Mouse (Mus musculus) Muller cell, postnatal 12 days (primary cell): ENCODE results near the gene Adra1b.

Experiments
- DNase-seq: peaks from one replicate; pipeline ENCODE4 v3.0.0-alpha.2; 2015; ENCODE audit errors: inconsistent ontology term

Adra1b gene

DNA sequence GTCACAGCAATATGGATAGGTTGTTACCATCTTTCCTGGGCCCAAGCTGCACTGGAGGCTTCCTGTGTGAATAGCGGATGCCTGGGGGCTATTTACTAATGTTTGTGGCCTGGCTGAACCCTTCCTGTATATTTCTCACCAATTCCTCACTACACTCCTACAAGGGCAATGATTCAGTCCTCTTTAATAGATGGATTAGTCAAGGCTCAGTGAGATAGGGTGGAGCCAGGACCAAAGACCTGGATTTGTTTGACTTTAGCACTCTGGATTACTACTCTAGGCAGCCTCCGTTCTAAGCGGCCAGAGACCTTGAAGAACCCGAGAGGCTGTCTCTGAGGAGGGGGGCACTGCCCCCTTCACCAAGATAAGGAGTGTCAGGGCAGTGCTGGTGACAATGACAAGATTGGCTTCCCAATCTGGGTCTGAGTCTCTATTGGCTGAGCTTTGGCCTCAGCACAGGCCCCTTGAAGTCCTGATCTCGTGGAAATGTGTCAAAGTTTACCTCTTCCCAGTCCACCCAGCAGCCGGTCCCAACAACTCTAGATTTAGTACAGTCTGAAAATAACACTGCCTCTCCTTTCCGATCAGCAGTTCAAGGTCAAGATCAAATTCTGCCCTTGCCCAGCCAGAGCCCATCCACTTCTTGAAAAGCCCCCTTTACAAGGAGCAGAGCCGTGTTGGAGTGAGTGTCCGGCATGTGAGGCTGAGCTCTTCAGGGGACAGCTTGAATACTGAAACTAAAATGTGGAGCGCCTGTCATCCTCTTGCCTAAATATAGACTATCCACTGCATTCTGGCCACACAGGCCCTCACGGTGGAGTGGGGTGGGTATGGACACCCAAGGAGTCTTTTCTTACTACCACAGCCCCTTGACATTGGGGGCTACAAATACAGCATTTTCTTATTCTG, 80.2 kb downstream of the Adra1b start:
- no peak for DNase-seq

DNA sequence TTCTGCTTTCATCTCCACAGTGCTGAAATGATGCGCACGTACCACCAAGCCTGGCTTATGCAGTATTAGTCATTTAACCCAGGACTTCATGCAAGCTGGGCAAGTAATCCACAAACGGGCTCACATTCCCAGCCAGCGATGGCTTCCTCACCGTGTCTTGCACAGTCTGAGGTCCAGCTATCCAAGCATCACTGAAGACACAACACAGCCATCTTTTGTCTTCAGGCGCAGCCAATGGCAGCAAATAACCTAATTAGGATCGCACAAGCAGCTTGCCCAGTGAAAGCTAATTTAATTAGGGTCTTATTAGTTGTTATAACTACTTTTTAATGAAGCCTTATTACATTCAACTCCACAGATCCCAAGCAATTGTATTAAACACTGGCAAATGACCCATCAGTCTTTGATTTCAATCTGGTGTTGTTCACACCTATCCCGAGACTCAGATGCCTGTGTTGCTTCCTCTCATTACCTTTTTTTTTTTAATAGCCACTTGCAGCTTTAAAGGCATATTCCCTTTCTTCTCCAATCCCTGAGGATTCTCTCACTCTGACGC, 83.6 kb downstream of the Adra1b start:
- DNase-seq, result no peak

DNA sequence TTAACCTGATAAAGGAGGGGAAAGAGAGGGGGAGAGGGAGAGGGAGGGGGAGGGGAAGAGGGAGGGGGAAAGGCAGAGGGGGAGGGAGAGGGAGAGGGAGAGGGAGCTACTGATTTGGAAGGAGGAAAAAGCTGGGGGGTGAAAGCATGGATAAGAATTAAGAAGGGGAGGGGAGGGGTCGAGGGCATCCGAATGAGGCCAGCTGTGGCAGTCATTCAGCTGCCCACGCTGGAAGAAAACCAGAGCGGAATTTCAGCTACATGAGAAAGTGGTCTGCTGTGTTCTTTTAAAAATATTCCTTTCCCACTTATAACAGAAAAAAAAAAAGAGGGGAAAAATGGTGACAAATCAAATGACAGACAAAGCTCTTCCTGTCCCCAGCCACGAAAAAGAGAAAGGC, 88.5 kb downstream of the Adra1b start:
- DNase-seq, result no peak

DNA sequence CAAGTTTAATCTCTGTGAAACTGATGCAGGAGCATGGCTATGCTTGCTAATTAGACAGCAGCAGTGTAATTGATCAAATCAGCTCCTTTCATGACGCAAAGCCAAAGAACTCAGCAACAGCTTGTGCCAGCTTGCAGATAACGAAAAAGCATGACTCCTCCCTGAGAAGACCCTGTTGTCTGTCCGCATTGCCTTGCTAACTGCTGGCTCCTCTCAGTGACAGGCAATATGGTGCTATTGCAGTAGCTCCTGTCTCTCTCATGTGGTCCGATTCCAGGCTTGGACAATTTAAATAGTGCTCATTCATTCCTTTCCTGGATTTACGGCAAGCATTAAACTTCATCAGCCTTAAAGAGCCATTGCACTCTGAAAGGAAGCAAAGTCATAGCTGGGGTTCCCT, 93.3 kb downstream of the Adra1b start:
- no peak for DNase-seq

DNA sequence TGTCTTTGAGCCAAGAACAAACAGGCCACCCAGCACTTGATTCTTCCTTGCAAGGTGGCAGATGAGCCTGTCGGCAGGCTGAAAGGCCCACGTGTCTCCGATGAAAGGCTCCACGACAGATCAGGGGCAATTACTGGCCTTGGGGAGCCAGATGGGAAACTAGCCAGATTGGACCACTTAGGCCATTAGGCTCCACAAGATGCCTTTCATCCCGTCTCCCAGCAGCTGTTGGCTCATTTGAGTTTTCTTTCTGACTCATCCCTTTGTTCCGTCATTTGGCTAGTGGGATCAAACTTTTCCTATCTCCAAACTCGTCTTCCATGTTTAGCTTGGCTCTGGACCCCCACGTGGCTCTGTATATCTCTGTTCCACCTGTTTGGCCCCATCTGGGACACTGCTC, 105.0 kb downstream of the Adra1b start:
- peak; percentile 90 for DNase-seq

DNA sequence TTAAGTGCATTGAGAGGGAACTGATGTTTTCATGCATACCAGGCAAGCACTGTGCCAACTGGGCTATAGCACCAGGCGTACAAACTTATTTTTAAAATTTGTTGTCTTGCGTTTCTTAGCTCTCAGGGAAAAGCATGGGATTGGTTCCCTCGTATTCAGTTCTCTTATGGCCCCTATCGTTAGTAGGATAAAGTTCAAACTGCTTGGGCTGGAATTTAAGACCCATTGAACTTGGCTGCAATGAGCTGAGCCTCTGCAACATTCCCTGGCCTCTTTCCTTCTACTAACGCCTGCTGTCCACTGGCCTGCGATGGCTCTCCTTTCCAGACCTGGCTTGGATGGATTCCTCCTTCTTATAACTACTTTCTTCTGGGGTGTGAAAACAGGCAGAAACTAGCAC, 110.6 kb downstream of the Adra1b start:
- no peak for DNase-seq

DNA sequence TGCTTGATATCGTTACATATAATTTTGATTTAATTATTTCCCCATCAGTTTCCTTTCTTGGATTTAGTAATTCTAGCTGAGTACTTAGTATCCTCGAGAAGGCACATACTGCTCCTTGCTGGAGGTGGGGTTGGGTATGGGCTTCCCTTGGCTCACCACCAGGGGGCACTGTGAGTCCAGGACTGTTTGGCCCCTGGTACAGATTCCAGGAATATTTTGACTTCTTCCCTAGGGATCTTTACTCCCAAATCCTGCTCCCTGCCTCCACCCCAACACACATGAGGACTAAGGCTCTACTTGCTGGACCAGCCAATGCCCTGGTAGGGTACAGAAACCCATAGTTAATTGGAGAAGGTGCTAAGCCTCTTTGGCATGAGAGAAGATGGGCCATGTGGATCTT, 117.2 kb downstream of the Adra1b start:
- peak; percentile 73 for DNase-seq

DNA sequence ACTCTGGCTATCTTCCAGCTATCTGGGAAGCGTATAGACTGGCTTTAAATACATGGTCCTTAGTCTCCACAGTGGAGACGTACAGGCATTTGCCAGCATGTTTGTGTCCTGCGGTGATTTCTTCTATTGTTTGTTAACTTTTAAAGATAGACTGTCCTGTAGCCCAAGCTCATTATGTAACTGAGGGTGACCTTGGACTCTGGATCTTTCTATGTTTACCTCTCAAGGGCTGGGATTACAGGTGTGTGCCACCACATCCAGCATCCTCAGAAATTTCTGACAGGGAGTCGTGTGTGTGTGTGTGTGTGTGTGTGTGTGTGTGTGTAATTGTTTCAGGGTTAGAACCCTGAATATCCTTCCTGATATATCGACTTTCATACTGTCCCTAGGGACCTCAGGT, 117.9 kb downstream of the Adra1b start:
- DNase-seq, result no peak

DNA sequence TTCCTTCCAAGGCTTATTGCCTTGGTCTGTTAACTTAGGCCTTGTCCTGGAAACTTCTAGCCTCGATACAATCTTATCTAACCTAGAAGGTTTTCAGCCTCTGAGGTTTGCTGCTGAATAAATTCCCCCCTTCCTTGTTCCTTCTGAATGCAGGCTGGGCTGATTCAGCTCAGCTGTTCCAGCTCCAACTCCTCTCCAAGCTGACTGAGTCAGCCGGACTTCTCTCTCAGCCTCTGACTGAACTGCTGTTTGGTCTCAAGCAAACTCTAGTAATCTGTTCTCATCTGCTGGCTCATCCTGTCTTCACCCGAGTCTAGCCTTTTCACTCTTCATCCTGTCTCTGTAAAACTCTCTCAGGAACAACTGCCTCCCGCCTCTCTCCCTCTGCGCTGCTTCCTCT, 121.5 kb downstream of the Adra1b start:
- no peak for DNase-seq

DNA sequence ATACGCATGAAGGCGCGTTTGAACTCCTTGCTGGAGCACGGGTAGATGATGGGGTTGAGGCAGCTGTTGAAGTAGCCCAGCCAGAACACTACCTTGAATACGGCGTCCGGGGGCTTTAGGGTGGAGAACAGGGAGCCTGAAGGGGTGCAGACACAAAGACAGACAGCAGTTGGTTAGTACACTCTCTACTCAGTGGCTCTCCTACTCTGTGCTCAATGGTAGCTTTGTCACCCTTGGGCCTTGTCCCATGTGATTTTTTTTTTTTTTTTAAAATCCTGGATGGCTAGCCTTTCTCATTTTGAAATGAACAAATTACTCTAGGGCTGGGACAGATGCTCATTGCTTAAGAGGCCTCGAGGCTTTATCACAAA, 124.7 kb downstream of the Adra1b start:
- DNase-seq, result no peak

DNA sequence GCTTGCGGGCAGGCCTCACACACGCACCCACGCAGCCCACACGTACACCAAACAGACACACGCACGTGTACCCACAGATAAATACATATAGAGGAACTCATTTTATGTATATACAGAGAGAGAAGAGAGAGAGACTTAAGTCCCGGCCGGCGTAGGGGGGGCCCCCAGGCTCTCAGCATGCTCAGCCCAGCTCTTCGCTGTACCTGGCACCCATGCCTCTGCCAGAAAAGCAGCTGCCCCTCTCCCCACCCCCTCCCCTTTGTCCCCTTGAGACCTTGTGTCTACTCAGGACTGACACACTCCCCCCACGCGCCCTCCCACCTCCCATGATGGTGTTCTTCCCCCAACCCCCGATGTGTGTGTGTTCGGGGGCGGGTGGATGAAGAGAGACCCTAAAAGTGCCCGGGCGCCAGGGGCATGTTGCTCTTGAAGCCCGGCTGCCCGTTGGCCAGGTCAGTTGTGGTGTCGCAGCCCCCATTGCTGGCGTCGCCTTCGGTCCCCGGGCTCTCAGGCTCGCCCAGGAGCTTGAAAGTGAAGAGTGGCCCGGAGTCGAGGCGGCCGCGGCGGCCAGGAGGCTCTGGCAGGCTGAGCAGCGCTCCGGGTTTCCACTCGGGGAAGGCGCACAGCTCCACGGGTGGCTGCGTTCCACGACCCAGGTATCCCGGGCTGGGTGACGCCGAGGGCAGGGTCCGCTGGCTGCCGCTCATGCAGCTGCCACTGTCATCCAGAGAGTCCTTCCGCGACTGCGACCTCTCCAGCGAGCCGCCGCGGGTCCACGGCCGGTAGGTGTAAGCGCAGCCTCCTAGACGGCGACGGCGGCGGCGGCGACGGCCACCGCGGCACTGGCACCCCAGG, 125.3 kb downstream of the Adra1b start:
- DNase-seq, result peak; percentile 31

DNA sequence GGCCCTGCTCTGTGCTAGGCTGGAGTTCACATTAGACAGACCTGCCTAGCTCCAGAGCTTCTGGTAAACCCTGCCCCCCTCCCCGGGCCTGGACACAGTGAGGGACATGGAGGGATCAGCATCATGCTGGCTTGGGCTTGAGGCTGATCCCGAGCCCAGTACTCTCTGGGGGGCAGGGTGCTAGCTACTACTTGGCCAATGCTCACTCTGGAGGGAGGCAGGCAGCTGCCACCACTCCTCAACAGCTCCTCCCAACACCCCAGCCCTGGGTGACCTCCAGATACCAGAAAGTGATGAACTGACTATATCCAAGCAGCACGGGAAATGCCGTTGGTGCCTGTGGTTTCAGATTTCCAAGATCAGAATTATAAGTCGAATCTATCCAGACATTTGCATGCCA, 127.3 kb downstream of the Adra1b start:
- DNase-seq, result peak; percentile 47

DNA sequence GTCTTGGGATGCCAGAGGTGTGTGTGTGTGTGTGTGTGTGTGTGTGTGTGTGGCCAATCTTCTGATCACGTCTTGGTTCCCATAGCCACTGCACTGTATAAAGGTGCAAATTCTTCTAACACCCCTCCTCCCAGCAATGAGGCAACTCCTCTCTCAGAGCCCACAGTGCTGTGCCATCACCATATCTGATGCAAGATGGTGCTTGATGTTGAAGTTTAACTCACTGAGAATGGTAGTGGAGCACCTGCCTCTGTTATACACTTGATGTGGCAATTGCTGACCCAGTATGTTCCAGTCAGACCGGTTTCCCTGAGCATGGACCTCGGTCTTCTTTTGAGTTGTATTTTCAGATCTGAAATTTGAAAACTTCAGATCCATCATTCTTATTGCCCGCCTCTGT, 130.9 kb downstream of the Adra1b start:
- DNase-seq, result no peak

DNA sequence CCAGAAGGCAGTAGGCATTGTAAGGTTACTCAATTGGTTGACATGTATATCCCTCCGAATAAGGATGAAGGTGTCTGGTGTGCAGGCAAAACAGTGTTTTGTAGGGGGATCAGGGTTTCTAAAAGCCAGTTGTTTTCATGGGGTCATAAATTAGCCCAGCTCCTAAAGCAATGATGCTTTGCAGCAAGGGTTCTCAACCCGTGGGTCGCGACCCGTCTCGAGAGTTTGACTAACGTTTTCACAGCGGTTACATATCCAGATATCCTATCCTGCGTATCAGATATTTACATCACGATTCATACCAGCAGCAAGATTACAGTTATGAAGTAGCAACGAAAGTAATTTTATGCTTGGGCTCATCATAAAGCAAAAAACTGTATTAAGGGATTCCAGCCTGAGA, 133.3 kb downstream of the Adra1b start:
- no peak for DNase-seq

DNA sequence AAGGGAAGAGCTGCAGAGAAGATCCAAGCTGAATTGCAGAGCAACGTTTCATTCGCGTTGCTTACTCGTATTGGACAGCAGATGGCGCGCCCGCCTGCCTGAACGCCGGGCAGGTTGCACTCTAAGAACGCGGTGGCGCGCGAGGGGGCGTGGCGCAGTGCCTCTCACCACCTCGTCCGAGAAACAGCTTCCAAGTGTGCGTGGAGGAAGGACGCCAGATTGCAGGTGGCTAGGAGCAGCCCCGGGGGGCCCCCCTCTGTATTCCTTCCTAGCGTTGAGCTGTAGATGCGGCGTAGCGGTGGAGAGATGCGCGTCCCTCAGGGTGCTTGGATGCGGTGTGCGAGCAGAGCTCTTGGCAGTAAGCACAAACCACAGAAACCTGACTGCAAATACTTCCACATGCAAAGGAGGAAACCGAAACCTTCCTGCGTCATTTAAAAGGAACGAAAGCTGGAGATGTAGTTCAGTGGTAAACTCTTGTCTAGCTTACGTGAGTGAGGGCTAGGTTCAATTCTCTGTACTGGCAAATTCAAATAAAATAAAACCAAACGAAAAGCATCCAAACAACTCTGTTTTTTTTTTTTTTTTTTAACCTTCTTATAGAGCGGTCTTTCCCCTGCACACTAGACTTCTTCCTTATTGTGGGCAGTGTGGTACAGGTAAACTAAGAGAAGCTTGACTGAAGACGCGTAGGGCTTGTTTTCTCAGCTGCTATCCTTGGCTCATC, 133.9 kb downstream of the Adra1b start:
- DNase-seq, result peak; percentile 90

DNA sequence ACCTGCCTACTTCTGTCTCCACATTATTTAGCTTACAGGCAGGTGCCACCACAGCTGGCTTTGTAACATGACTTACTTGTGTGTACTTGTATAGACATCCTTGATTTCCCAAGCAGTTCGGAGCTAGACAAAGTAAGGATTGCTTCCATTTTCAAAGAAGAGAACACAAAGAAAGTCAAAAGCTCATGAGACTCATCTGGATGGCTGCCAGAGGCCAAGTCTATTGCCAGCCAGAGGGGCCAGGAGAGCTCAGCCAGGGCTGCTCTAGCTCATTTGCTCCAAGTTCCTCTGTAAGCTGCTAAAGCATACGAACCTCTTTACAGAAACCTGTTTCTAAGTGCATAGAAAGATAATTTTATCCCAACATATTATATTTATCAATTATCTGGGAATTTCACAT, 142.6 kb downstream of the Adra1b start:
- no peak for DNase-seq

DNA sequence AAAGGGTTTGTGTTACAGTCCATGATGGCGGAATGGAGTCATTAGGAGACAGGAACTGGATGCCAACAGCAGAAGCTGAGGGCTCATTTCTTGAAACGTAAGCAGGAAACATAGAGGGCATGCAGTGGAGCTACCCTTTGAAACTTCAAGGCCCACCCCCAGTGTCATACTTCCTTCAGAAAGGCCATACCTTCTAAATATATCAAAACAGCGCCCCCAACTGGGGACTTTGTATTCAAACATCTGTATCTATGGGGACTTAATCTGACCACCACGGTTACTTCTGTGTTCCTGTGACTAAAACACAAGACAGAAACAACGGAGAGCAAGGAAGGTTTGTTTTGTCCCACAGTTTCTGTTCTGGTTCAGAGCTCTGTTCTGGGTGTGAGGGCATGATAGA, 145.6 kb downstream of the Adra1b start:
- no peak for DNase-seq

DNA sequence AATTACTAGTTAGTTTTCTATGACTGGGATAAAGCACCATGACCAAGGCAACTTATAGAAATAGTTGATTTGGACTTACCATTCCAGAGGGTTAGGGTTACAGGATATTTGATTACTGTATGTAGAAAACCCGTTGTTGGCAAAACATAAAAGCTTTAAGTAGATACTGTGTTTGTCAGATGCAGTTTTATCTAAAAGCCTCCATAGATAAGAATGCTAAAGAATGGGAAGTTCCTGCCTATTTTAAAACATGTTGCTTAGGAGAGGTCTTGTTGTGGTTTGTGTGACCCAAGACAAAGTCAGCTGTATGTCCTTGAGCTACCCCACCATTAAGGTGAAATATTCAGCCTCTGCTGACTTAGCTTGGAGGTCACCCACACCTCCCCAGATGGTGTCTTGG, 146.4 kb downstream of the Adra1b start:
- no peak for DNase-seq

DNA sequence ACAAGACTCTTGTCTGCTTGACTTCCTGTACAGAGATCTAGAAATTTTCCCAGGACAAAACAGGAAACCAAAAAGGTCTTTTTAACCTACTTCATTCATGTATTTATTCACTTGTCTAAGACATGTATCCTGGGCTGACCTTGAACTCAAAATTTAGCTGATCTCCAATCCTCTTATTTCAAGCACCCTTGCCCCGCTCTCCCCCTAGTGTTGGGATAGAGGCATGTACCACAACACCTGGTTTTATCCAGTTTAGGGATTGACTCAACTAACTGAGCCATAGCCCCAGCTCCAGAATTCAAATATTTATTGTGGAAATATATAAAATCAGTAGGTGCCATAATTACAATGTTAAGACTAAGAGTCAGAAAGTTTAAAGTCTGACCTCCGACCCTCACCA, 149.5 kb downstream of the Adra1b start:
- no peak for DNase-seq

DNA sequence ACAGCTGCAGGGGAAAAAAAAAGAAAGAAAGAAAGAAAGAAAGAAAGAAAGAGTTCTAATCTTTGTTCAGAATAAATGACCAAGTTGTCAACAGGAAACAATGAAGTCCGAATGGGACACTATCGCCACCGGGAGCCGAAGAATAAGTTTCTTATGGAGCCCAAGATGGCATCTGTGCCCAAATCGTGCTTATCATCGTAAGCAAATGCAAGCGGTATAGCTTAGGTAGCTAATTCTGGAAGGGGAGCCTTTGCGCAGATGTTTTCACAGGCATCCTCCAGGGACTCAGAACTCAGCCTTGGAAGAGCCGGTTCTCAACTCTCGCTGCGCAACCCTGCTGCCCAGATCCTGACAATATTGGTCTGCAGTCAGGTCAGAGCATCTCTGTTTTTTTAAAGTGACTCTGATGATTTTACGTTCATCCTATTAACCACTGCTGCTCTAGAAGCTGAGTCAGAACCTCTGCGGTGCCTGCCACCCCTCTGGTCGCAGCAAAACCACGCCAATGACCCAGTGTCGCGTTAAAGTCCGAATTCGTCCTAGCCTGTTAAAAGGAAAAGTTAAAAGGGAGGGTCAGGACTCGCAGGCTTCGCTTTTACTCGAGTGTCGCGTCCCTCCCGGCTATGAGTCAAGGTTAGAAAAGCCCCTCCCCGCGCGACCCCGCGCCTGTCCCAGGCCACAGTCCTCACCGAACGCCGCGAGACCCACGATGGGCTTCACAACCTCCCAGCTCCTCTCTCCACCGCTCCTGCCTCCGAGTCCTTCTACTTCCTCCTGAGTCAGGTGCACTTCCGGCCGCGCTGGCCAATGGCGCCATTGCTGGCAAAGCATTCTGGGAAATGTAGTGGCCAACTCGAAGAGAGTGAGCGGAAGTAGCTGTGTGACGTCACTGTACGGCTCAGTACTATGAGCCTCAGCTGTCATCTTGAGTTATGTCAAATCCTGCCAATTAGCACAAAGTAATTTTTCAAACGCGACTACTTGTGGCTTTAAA, 153.5 kb downstream of the Adra1b start, which contains the start of gene Ttc1:
Ttc1 (minus strand) TSS at position 776 of the 994 bp plus-strand sequence.
- DNase-seq, result peak; percentile 95
